Mouse (Mus musculus) neural tube, embryonic 15.5 days (tissue): ENCODE data around the gene Rab6b. TPM values are rescaled to one million over a fixed set of nuclear protein-coding genes. Genes with fewer than 3 reads are reported as not detected.

ENCODE experiments used
- ATAC-seq: fragments of 200-750 bp; cut with Nextera tagmentation; 2 replicates; pipeline ENCODE4 v1.8.0; 2017; ENCODE audit warnings: mild to moderate bottlenecking, moderate TSS enrichment, moderate library complexity; ENCODE audit not compliant: low FRiP score
- H3K27ac ChIP-seq: fragments of 300-500 bp; sonication (generic); replicated peaks from 2 replicates; pipeline ENCODE4 v1.5.1; 2015; ENCODE audit warnings: mild to moderate bottlenecking, inconsistent platforms
- H3K27me3 ChIP-seq: fragments of 300-500 bp; sonication (generic); replicated peaks from 2 replicates; pipeline ENCODE4 v1.6.1; 2015; ENCODE audit warnings: inconsistent platforms
- H3K36me3 ChIP-seq: fragments of 300-500 bp; sonication (generic); 2 replicates; pipeline ENCODE4 v1.6.1; 2015; ENCODE audit warnings: inconsistent platforms
- H3K4me1 ChIP-seq: fragments of 300-500 bp; sonication (generic); 2 replicates; pipeline ENCODE4 v1.6.1; 2015; ENCODE audit warnings: inconsistent platforms
- H3K4me2 ChIP-seq: fragments of 300-500 bp; sonication (generic); 2 replicates; pipeline ENCODE4 v1.6.1; 2015; ENCODE audit warnings: inconsistent platforms, mild to moderate bottlenecking, moderate library complexity
- H3K4me3 ChIP-seq: fragments of 300-500 bp; sonication (generic); replicated peaks from 2 replicates; pipeline ENCODE4 v1.5.1; 2015; ENCODE audit warnings: mild to moderate bottlenecking, inconsistent platforms
- H3K9ac ChIP-seq: fragments of 300-500 bp; sonication (generic); replicated peaks from 2 replicates; pipeline ENCODE4 v1.6.1; 2015; ENCODE audit warnings: mild to moderate bottlenecking, inconsistent platforms
- H3K9me3 ChIP-seq: fragments of 300-500 bp; sonication (generic); replicated peaks from 2 replicates; pipeline ENCODE4 v1.6.1; 2016; ENCODE audit warnings: inconsistent platforms
- WGBS: fragments of 180-500 bp; shearing (Covaris S2); methylation state at CpG from one replicate; pipeline ENCODE4 v1.1.7; 2015; ENCODE audit warnings: mixed read lengths; 5-methylcytosine and 5-hydroxymethylcytosine counted together
- polyA plus RNA-seq: library from polyadenylated mRNA; unstranded; fragments of >200 nt; fragmentation: Nextera tagmentation; extraction: Ambion mirVana; gene quantifications from 2 replicates; pipeline ENCODE4 v1.2.1, GENCODE M21; 2015

The Rab6b gene
- polyA plus RNA-seq, 1 experiment from 2014 or later, result 117 TPM

GRCm38 (mm10) chr9:103108943-103109670 is 2.5 kb upstream of the Rab6b start:
- H3K27me3 ChIP-seq, result 0 out of 2 replicates have a peak, but pooled peaks cover 4% of the 10 kb centered on the region
- H3K4me3 ChIP-seq, result peak overlapping the region; percentile 44
- H3K4me1 ChIP-seq, result peaks cover 35% of the 10 kb centered on the region
- no peaks in the 10 kb centered on the region for H3K9me3 ChIP-seq
- H3K9ac ChIP-seq, result peak overlapping the region; percentile 36
- WGBS, result 36% methylated on average over 18 of the region's 18 CpGs
- peak overlapping the region; percentile 64 for H3K27ac ChIP-seq
- peak overlapping the region; percentile 64 for H3K4me2 ChIP-seq
- no peak for ATAC-seq
- H3K36me3 ChIP-seq, result no peaks in the 10 kb centered on the region

- H3K27me3 ChIP-seq, result 0 out of 2 replicates have a peak, but pooled peaks cover 4% of the 10 kb centered on the region
- H3K9me3 ChIP-seq, result no peaks in the 10 kb centered on the region
- no peaks in the 10 kb centered on the region for H3K36me3 ChIP-seq
- no peak overlapping the region for H3K4me3 ChIP-seq
- no peak overlapping the region for H3K27ac ChIP-seq
- no peak overlapping the region for H3K4me2 ChIP-seq
- WGBS, result 83% methylated on average over 2 of the region's 2 CpGs
- H3K9ac ChIP-seq, result no peak overlapping the region
- peaks cover 43% of the 10 kb centered on the region for H3K4me1 ChIP-seq
- no peak for ATAC-seq
Observed at GRCm38 (mm10) chr9:103109911-103110310, 1.7 kb upstream of the Rab6b start.

GRCm38 (mm10) chr9:103110727-103111501 is 673 bp upstream of the Rab6b start:
- ATAC-seq, result peak; percentile 19; the same call in 1 of the 2 replicates
- H3K27me3 ChIP-seq, result no peaks in the 10 kb centered on the region
- H3K9ac ChIP-seq, result peak overlapping the region; percentile 78
- H3K36me3 ChIP-seq, result no peaks in the 10 kb centered on the region
- peak overlapping the region; percentile 91 for H3K4me3 ChIP-seq
- peaks cover 48% of the 10 kb centered on the region for H3K4me1 ChIP-seq
- WGBS, result 16% methylated on average over 18 of the region's 18 CpGs
- H3K4me2 ChIP-seq, result peak overlapping the region; percentile 79
- H3K9me3 ChIP-seq, result no peaks in the 10 kb centered on the region
- peak overlapping the region; percentile 97 for H3K27ac ChIP-seq

- 2% methylated on average over 35 of the region's 35 CpGs for WGBS
- ATAC-seq, result peak; percentile 51
Observed at GRCm38 (mm10) chr9:103112471-103113271, 1.1 kb downstream of the Rab6b start.

GRCm38 (mm10) chr9:103113351-103113750 is 1.8 kb downstream of the Rab6b start:
- H3K36me3 ChIP-seq, result 0 out of 2 replicates have a peak, but pooled peaks cover 5% of the 10 kb centered on the region
- 0 out of 2 replicates have a peak, but pooled peaks have one; percentile 22 for ATAC-seq
- peak overlapping the region; percentile 79 for H3K4me2 ChIP-seq
- peak overlapping the region; percentile 97 for H3K27ac ChIP-seq
- peaks cover 64% of the 10 kb centered on the region for H3K4me1 ChIP-seq
- peak overlapping the region; percentile 91 for H3K4me3 ChIP-seq
- peak overlapping the region; percentile 78 for H3K9ac ChIP-seq
- 29% methylated on average over 10 of the region's 11 CpGs for WGBS
- H3K9me3 ChIP-seq, result no peaks in the 10 kb centered on the region
- no peaks in the 10 kb centered on the region for H3K27me3 ChIP-seq

More at GRCm38 (mm10) chr9:103112471-103113271, 1.1 kb downstream of the Rab6b start:
- Histone ChIP-seq H3K9ac (peak overlapping the region; percentile 78), H3K27me3 (no peaks in the 10 kb centered on the region), H3K4me3 (peak overlapping the region; percentile 91), H3K9me3 (no peaks in the 10 kb centered on the region), H3K36me3 (0 out of 2 replicates have a peak, but pooled peaks cover 5% of the 10 kb centered on the region), H3K27ac (peak overlapping the region; percentile 97), H3K4me1 (peaks cover 60% of the 10 kb centered on the region), H3K4me2 (peak overlapping the region; percentile 79)

- H3K4me1 ChIP-seq, result peaks cover 70% of the 10 kb centered on the region
- no peak overlapping the region for H3K27ac ChIP-seq
- H3K36me3 ChIP-seq, result 0 out of 2 replicates have a peak, but pooled peaks cover 5% of the 10 kb centered on the region
- H3K9ac ChIP-seq, result peak overlapping the region; percentile 20; the same call in 1 of the 2 replicates
- no peaks in the 10 kb centered on the region for H3K9me3 ChIP-seq
- peak overlapping the region; percentile 79 for H3K4me2 ChIP-seq
- 63% methylated on average over 8 of the region's 8 CpGs for WGBS
- H3K4me3 ChIP-seq, result peak overlapping the region; percentile 91
- no peak for ATAC-seq
- H3K27me3 ChIP-seq, result no peaks in the 10 kb centered on the region
Observed at GRCm38 (mm10) chr9:103114326-103114725, 2.7 kb downstream of the Rab6b start.

GRCm38 (mm10) chr9:103114901-103115300 is 3.3 kb downstream of the Rab6b start:
- 92% methylated on average over 13 of the region's 13 CpGs for WGBS
- H3K36me3 ChIP-seq, result 0 out of 2 replicates have a peak, but pooled peaks cover 5% of the 10 kb centered on the region
- no peak overlapping the region for H3K27ac ChIP-seq
- ATAC-seq, result no peak
- peak overlapping the region; percentile 79 for H3K4me2 ChIP-seq
- H3K4me1 ChIP-seq, result peaks cover 72% of the 10 kb centered on the region
- no peaks in the 10 kb centered on the region for H3K9me3 ChIP-seq
- no peaks in the 10 kb centered on the region for H3K27me3 ChIP-seq
- no peak overlapping the region for H3K9ac ChIP-seq
- H3K4me3 ChIP-seq, result peak overlapping the region; percentile 91; the same call in 1 of the 2 replicates

GRCm38 (mm10) chr9:103116941-103117340 is 5.4 kb downstream of the Rab6b start:
- H3K4me2 ChIP-seq, result no peak overlapping the region
- H3K4me3 ChIP-seq, result no peak overlapping the region
- H3K27me3 ChIP-seq, result no peaks in the 10 kb centered on the region
- ATAC-seq, result no peak
- H3K27ac ChIP-seq, result no peak overlapping the region
- 82% methylated on average over 4 of the region's 4 CpGs for WGBS
- H3K4me1 ChIP-seq, result peaks cover 73% of the 10 kb centered on the region
- H3K9me3 ChIP-seq, result no peaks in the 10 kb centered on the region
- 0 out of 2 replicates have a peak, but pooled peaks cover 5% of the 10 kb centered on the region for H3K36me3 ChIP-seq
- no peak overlapping the region for H3K9ac ChIP-seq

- no peak overlapping the region for H3K4me3 ChIP-seq
- H3K36me3 ChIP-seq, result 0 out of 2 replicates have a peak, but pooled peaks cover 5% of the 10 kb centered on the region
- WGBS, result 23% methylated on average over 5 of the region's 5 CpGs
- H3K27me3 ChIP-seq, result no peaks in the 10 kb centered on the region
- no peak overlapping the region for H3K27ac ChIP-seq
- peaks cover 73% of the 10 kb centered on the region for H3K4me1 ChIP-seq
- H3K9ac ChIP-seq, result no peak overlapping the region
- H3K9me3 ChIP-seq, result no peaks in the 10 kb centered on the region
- no peak overlapping the region for H3K4me2 ChIP-seq
- no peak for ATAC-seq
Observed at GRCm38 (mm10) chr9:103117495-103117894, 5.9 kb downstream of the Rab6b start.

- H3K9ac ChIP-seq, result no peak overlapping the region
- H3K4me1 ChIP-seq, result peaks cover 69% of the 10 kb centered on the region
Observed at GRCm38 (mm10) chr9:103117951-103118350, 6.4 kb downstream of the Rab6b start.

More at GRCm38 (mm10) chr9:103117951-103118350, 6.4 kb downstream of the Rab6b start:
- 78% methylated on average over 8 of the region's 8 CpGs for WGBS
- no peaks in the 10 kb centered on the region for H3K27me3 ChIP-seq
- H3K27ac ChIP-seq, result no peak overlapping the region
- ATAC-seq, result no peak
- H3K4me3 ChIP-seq, result no peak overlapping the region
- H3K9me3 ChIP-seq, result no peaks in the 10 kb centered on the region
- H3K4me2 ChIP-seq, result no peak overlapping the region
- 0 out of 2 replicates have a peak, but pooled peaks cover 5% of the 10 kb centered on the region for H3K36me3 ChIP-seq
